Comparison of ENCODE assay signal across 10 mouse cellular contexts in the genomic region with DNA sequence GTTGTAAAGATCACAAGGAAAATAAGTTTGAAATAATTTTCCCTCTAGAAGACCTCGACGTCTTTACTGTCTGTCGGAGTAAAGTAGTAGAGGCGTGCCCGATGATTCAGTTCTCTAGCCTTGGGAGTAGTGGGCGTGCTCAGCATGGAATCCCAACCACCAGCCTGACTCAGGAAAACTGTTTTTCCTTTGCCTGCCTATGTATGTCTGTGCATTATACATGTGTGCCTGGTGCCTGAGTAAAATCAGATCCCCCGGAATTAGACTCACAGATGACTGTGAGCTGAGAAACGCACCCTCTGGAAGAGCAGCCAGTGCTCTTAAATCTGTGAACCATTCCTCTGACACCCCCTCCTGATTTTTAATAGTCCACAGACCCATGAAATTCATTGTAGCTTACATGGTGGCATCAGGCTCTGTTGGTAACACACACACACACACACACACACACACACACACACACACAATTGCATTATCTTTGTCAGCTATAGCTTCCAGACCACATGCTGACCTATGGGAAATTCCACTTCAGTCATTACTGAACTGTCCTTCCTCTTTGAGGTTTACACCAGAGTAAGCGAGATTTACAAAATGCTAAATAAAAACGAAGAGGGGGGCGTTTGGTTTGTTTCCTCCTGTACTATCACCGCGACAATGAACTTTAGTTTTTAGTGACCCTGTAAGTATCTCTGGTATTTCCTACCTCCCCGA. TPM values are rescaled to one million over a fixed set of nuclear protein-coding genes. Genes with fewer than 3 reads are reported as not detected.
DNase-seq lines count a peak whose midpoint lies in the region; ATAC-seq lines count a peak whose summit lies in the region.
"Had no signal": no experiment of that assay in that cellular context is flagged by ENCODE, and none has a peak within 500 bp of the region (broad histone marks: within the 10 kb centered on the region; RNA-seq: fewer than 3 reads in every experiment).

No protein-coding gene starts in this region.

- DNase-seq in heart, adult 9 months (ENCODE audit: low spot score in 2 of 2), result no peak
- DNase-seq in A20 (ENCODE audit: low read depth, low spot score), result peak; percentile 86
- DNase-seq in adrenal gland, postnatal 36 days, result peak; percentile 65 to 71
- no peak for DNase-seq in cerebellum, postnatal 10 days
- no peak for DNase-seq in c-Kit-positive CD71-positive TER-119-positive erythroid progenitor cells, embryonic 14.5 days (ENCODE audit: low spot score)
- DNase-seq in gastrocnemius, postnatal 4 days (ENCODE audit: low spot score in 2 of 2), result no peak
- DNase-seq: gastrocnemius, postnatal 36 days had no signal

- H3K4me3 ChIP-seq in heart, embryonic 13.5 days, result no peak overlapping the region
- H3K4me3 ChIP-seq in macrophage (ENCODE audit: inconsistent target), result no peak overlapping the region
- H3K4me3 ChIP-seq: embryonic facial prominence, embryonic 13.5 days had no signal

- H3K27me3 ChIP-seq in heart, embryonic 13.5 days (replicated peaks), result no peaks in the 10 kb centered on the region
- H3K27me3 ChIP-seq: embryonic facial prominence, embryonic 13.5 days had no signal

- H3K27ac ChIP-seq in heart, embryonic 13.5 days (replicated peaks), result 0 out of 2 replicates have a peak overlapping the region, but pooled peaks have one; percentile 20
- H3K27ac ChIP-seq in macrophage, result peak overlapping the region; percentile 96
- H3K27ac ChIP-seq: embryonic facial prominence, embryonic 13.5 days had no signal

- no peaks in the 10 kb centered on the region for H3K9me3 ChIP-seq in heart, embryonic 13.5 days
- H3K9me3 ChIP-seq: embryonic facial prominence, embryonic 13.5 days had no signal

- no peak overlapping the region for H3K9ac ChIP-seq in heart, embryonic 13.5 days
- H3K9ac ChIP-seq: embryonic facial prominence, embryonic 13.5 days had no signal

- H3K79me2 ChIP-seq in macrophage (ENCODE audit: inconsistent target), result no peaks in the 10 kb centered on the region

- no peak overlapping the region for H3K4me2 ChIP-seq in heart, embryonic 13.5 days
- H3K4me2 ChIP-seq: embryonic facial prominence, embryonic 13.5 days had no signal

- ATAC-seq in heart, embryonic 13.5 days (ENCODE audit: extremely low read depth, insufficient number of reproducible peaks, low FRiP score, low TSS enrichment), result no peak

- 69% methylated on average over 14 of the region's 14 CpGs for WGBS in heart, embryonic 13.5 days
- 53% methylated on average over 14 of the region's 14 CpGs for WGBS in macrophage (ENCODE audit: missing documents)

- H3K36me3 ChIP-seq in heart, embryonic 13.5 days, result no peaks in the 10 kb centered on the region
- no peaks in the 10 kb centered on the region for H3K36me3 ChIP-seq in macrophage (ENCODE audit: inconsistent target)
- H3K36me3 ChIP-seq: embryonic facial prominence, embryonic 13.5 days had no signal

- H3K4me1 ChIP-seq in heart, embryonic 13.5 days, result peaks cover 8% of the 10 kb centered on the region

RNA-seq across cellular contexts. Expression of a gene that starts 14.5 kb away (rescaled TPM):
- polyA plus RNA-seq in heart, embryonic 13.5 days (2015; fragmentation: Nextera tagmentation; extraction: Ambion mirVana), result 0.82 and 0.91 TPM in 2 replicates
- total RNA-seq in adrenal gland, postnatal 36 days (2021), result 1 to 10 TPM; 1.3 to 1.4 TPM
- total RNA-seq in macrophage (2018; cell fraction: chromatin; rRNA removed), result 100 to 1,000 TPM in 12 of 26 experiments, 10 to 100 TPM in 11, 1 to 10 TPM in 3; 4.4 to 225 (median 96.2) TPM
- 100 to 1,000 TPM in 25 of 26 experiments, 10 to 100 TPM in 1; 98.6 to 277 (median 172) TPM for total RNA-seq in macrophage (2018; cell fraction: cytosol; rRNA removed)
- total RNA-seq in macrophage (2018; cell fraction: nucleus; rRNA removed), result 100 to 1,000 TPM in 23 of 26 experiments, 10 to 100 TPM in 3; 18.3 to 575 (median 202) TPM
- 99.7 to 173 TPM (median 110 TPM) in 3 replicates for polyA plus RNA-seq in macrophage (2018)
- total RNA-seq in gastrocnemius, postnatal 4 days (2021), result under 1 TPM; 0.25 to 0.57 TPM

RNA-seq across cellular contexts. Expression of a gene that starts 23.7 kb away (rescaled TPM):
- 6.0 and 6.2 TPM in 2 replicates for polyA plus RNA-seq in heart, embryonic 13.5 days (2015; fragmentation: Nextera tagmentation; extraction: Ambion mirVana)
- total RNA-seq in adrenal gland, postnatal 36 days (2021), result 10 to 100 TPM; 11.1 to 20.1 TPM
- total RNA-seq in macrophage (2018; cell fraction: chromatin; rRNA removed), result 100 to 1,000 TPM in 22 of 26 experiments, 10 to 100 TPM in 4; 19.2 to 310 (median 194) TPM
- total RNA-seq in macrophage (2018; cell fraction: cytosol; rRNA removed), result 100 to 1,000 TPM in 10 of 26 experiments, 10 to 100 TPM in 16; 26.4 to 197 (median 74.6) TPM
- total RNA-seq in macrophage (2018; cell fraction: nucleus; rRNA removed), result 100 to 1,000 TPM in 21 of 26 experiments, 10 to 100 TPM in 5; 37.1 to 352 (median 156) TPM
- 80.9 to 133 TPM (median 112 TPM) in 3 replicates for polyA plus RNA-seq in macrophage (2018)
- 1 to 10 TPM; 5.5 to 6.0 TPM for total RNA-seq in gastrocnemius, postnatal 4 days (2021)

Comparison
In these comparisons a context has a peak if more than half of its experiments do, and no peak if none do; other contexts are left out.
1. DNase-seq: peak in A20 (single experiment) and adrenal gland, postnatal 36 days (2 of 2); none in heart, adult 9 months (0 of 2), cerebellum, postnatal 10 days (0 of 2), c-Kit-positive CD71-positive TER-119-positive erythroid progenitor cells, embryonic 14.5 days (single experiment) and gastrocnemius, postnatal 4 days (0 of 2).